Mouse (Mus musculus) embryonic facial prominence, embryonic 15.5 days (tissue): ENCODE results near the gene Fam166b. TPM values are rescaled to one million over a fixed set of nuclear protein-coding genes. Genes with fewer than 3 reads are reported as not detected.

ENCODE experiments used
- polyA plus RNA-seq: library from polyadenylated mRNA; unstranded; fragments of >200 nt; fragmentation: Nextera tagmentation; extraction: Ambion mirVana; gene quantifications from 2 replicates; pipeline ENCODE4 v1.2.1, GENCODE M21; 2015

Gene Fam166b
- polyA plus RNA-seq, 1 experiment from 2014 or later: 0.44 TPM

Other genes with a start within 250 kb of the Fam166b start
- gene Atp8b5, start 162.0 kb downstream of the Fam166b start, polyA plus RNA-seq: 0.42 and 0.63 TPM in 2 replicates
- gene Rusc2, start 47.2 kb downstream of the Fam166b start, polyA plus RNA-seq: 18.2 TPM in 2 replicates
- gene Tesk1, start 12.8 kb upstream of the Fam166b start, polyA plus RNA-seq: 9.2 and 9.3 TPM in 2 replicates
- 3.1 and 3.8 TPM in 2 replicates for gene Cd72, start 25.5 kb upstream of the Fam166b start, polyA plus RNA-seq
- not detected in 2 replicates for gene Sit1, start 54.6 kb upstream of the Fam166b start, polyA plus RNA-seq
- gene Ccdc107, start 63.8 kb upstream of the Fam166b start, polyA plus RNA-seq: 71.7 and 81.0 TPM in 2 replicates
- 36.8 and 39.8 TPM in 2 replicates for gene Arhgef39, start 70.6 kb upstream of the Fam166b start, polyA plus RNA-seq
- 2.5 and 4.8 TPM in 2 replicates for gene Car9, start 77.8 kb upstream of the Fam166b start, polyA plus RNA-seq
- gene Tpm2, start 94.6 kb upstream of the Fam166b start, polyA plus RNA-seq: 456 and 604 TPM in 2 replicates
- 77.5 and 88.2 TPM in 2 replicates for gene Creb3, start 133.2 kb upstream of the Fam166b start, polyA plus RNA-seq
- 55.8 and 60.9 TPM in 2 replicates for gene Tln1, start 133.6 kb upstream of the Fam166b start, polyA plus RNA-seq
- 28.6 and 32.5 TPM in 2 replicates for gene Rgp1, start 149.6 kb upstream of the Fam166b start, polyA plus RNA-seq
- 21.3 and 22.3 TPM in 2 replicates for gene Gba2, start 149.7 kb upstream of the Fam166b start, polyA plus RNA-seq
- gene Msmp, start 155.4 kb upstream of the Fam166b start, polyA plus RNA-seq: 1.5 and 1.6 TPM in 2 replicates
- 19.7 and 20.9 TPM in 2 replicates for gene Npr2, start 202.8 kb upstream of the Fam166b start, polyA plus RNA-seq
- 7.5 and 10.6 TPM in 2 replicates for gene Spag8, start 224.5 kb upstream of the Fam166b start, polyA plus RNA-seq
- 88.1 and 91.2 TPM in 2 replicates for gene Hint2, start 227.3 kb upstream of the Fam166b start, polyA plus RNA-seq
- gene Tmem8b, start 239.8 kb upstream of the Fam166b start, polyA plus RNA-seq: 5.3 and 6.1 TPM in 2 replicates
- 2.9 and 4.3 TPM in 2 replicates for gene Fam221b, start 240.0 kb upstream of the Fam166b start, polyA plus RNA-seq